11 mouse cellular contexts compared by ENCODE assay signal in the genomic region with DNA sequence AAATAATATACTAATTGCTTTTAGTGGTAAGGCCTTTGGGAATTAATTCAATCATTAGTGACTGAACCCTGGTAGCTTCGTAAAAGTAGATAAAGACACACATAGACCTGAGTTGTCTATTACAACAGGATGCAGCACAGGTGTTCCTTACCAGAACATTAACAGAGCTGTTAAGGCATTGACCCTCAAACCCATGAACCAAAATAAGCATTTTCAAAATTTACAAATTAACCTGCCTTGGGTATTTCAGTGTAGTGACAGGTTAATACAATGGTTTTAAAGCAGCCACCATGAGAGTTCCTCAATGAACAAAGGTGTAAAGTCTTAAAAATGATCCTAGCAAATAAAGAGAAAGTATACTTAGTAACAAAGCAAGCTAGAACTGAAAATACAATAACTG.
"Had no signal": no experiment of that assay in that cellular context is flagged by ENCODE, and none has a peak within 500 bp of the region (broad histone marks: within the 10 kb centered on the region; RNA-seq: fewer than 3 reads in every experiment).

No protein-coding gene starts in this region.

- H3K27ac ChIP-seq: hindbrain, postnatal 0 days; macrophage; midbrain, embryonic 13.5 days had no signal

- H3K4me1 ChIP-seq: midbrain, embryonic 13.5 days had no signal

- H3K27me3 ChIP-seq: limb, embryonic 13.5 days; lung, embryonic 15.5 days; midbrain, embryonic 13.5 days had no signal

- H3K9ac ChIP-seq: limb, embryonic 13.5 days; liver, embryonic 14.5 days; lung, embryonic 15.5 days; midbrain, embryonic 13.5 days had no signal

- DNase-seq: left cerebral cortex, postnatal 4 days; lung, postnatal 14 days; right cerebral cortex, adult 18-20 months; right cerebral cortex, postnatal 25 days; thymus, postnatal 4 days had no signal

- H3K4me2 ChIP-seq: limb, embryonic 13.5 days; lung, embryonic 15.5 days; midbrain, embryonic 13.5 days had no signal

- H3K9me3 ChIP-seq: limb, embryonic 13.5 days; lung, embryonic 15.5 days; midbrain, embryonic 13.5 days had no signal

- H3K36me3 ChIP-seq: limb, embryonic 13.5 days; lung, embryonic 15.5 days; midbrain, embryonic 13.5 days had no signal

- ATAC-seq: hindbrain, postnatal 0 days; midbrain, embryonic 13.5 days had no signal

- H3K4me3 ChIP-seq: limb, embryonic 13.5 days; lung, embryonic 15.5 days; midbrain, embryonic 13.5 days had no signal
